Mouse (Mus musculus): ENCODE data around the gene Bcap31.
"Not testable (repeated sequence)": the region's sequence is repeated elsewhere in the genome, so short reads cannot be mapped to it uniquely, and the experiment has no call there.

Gene Bcap31

GRCm38 (mm10) chrX:73716109-73716661, at the start of gene Bcap31, which contains the start of gene Abcd1:
Gene Bcap31, minus strand, starts transcription at chrX:73716175.
Gene Abcd1, plus strand, starts transcription at chrX:73716597.
- peak; percentile 95 to 97 for DNase-seq (ENCODE audit: low spot score in 2 of 2)

- DNase-seq (ENCODE audit: low spot score in 2 of 2), result peak in 1 of 2 experiments; percentile 12
These were observed 49.3 kb upstream of the Bcap31 start for GRCm38 (mm10) chrX:73765311-73765710.

GRCm38 (mm10) chrX:73758611-73759290, 42.8 kb upstream of the Bcap31 start:
- peak; percentile 20 to 59 for DNase-seq (ENCODE audit: low spot score in 2 of 2)

- DNase-seq (ENCODE audit: low spot score in 2 of 2), result no peak
These were observed 40.6 kb upstream of the Bcap31 start, which contains the start of gene Plxnb3 for GRCm38 (mm10) chrX:73756334-73757140. Gene Plxnb3, plus strand, starts transcription at chrX:73757090.

- no peak for DNase-seq (ENCODE audit: low spot score in 2 of 2)
These were observed 33.0 kb upstream of the Bcap31 start for GRCm38 (mm10) chrX:73748977-73749376.

- no peak for DNase-seq (ENCODE audit: low spot score in 2 of 2)
These were observed 29.0 kb upstream of the Bcap31 start for GRCm38 (mm10) chrX:73744774-73745481.

GRCm38 (mm10) chrX:73739841-73740240, 23.9 kb upstream of the Bcap31 start:
- not testable (repeated sequence) for DNase-seq (ENCODE audit: low spot score in 2 of 2)

- no peak for DNase-seq (ENCODE audit: low spot score in 2 of 2)
These were observed 23.2 kb upstream of the Bcap31 start for GRCm38 (mm10) chrX:73739151-73739550.

GRCm38 (mm10) chrX:73738155-73738554, 22.2 kb upstream of the Bcap31 start:
- no peak for DNase-seq (ENCODE audit: low spot score in 2 of 2)

GRCm38 (mm10) chrX:73730908-73731307, 14.9 kb upstream of the Bcap31 start:
- no peak for DNase-seq (ENCODE audit: low spot score in 2 of 2)

- DNase-seq (ENCODE audit: low spot score in 2 of 2), result peak; percentile 19 to 39
These were observed 2.8 kb upstream of the Bcap31 start for GRCm38 (mm10) chrX:73718686-73719362.

GRCm38 (mm10) chrX:73718271-73718670, 2.3 kb upstream of the Bcap31 start:
- peak in 1 of 2 experiments; percentile 0 for DNase-seq (ENCODE audit: low spot score in 2 of 2)

- DNase-seq (ENCODE audit: low spot score in 2 of 2), result peak; percentile 13 to 16
These were observed 1.7 kb upstream of the Bcap31 start for GRCm38 (mm10) chrX:73717667-73718066.

GRCm38 (mm10) chrX:73716709-73717545, 952 bp upstream of the Bcap31 start:
- peak in 1 of 2 experiments; percentile 2 for DNase-seq (ENCODE audit: low spot score in 2 of 2)

- DNase-seq (ENCODE audit: low spot score in 2 of 2), result peak; percentile 25 to 29
These were observed 383 bp downstream of the Bcap31 start for GRCm38 (mm10) chrX:73715476-73716108.

GRCm38 (mm10) chrX:73700472-73700871, 15.5 kb downstream of the Bcap31 start:
- no peak for DNase-seq (ENCODE audit: low spot score in 2 of 2)

GRCm38 (mm10) chrX:73690917-73691629, 24.9 kb downstream of the Bcap31 start:
- peak; percentile 22 to 47 for DNase-seq (ENCODE audit: low spot score in 2 of 2)

GRCm38 (mm10) chrX:73685629-73686028, 30.3 kb downstream of the Bcap31 start:
- DNase-seq (ENCODE audit: low spot score in 2 of 2), result no peak

- no peak for DNase-seq (ENCODE audit: low spot score in 2 of 2)
These were observed 31.0 kb downstream of the Bcap31 start for GRCm38 (mm10) chrX:73684978-73685377.

All from natural killer cell, adult 2 months (primary cell).